Mouse (Mus musculus) erythroblast, adult 5-6 weeks (primary cell): ENCODE results near the gene Olfr1278. TPM values are rescaled to one million over a fixed set of nuclear protein-coding genes. Genes with fewer than 3 reads are reported as not detected.
"Not testable (repeated sequence)": the region's sequence is repeated elsewhere in the genome, so short reads cannot be mapped to it uniquely, and the experiment has no call there.

Experiments
- ATAC-seq: replicated peaks from 2 replicates; pipeline ENCODE4 v1.8.0; 2016; ENCODE audit warnings: moderate number of reproducible peaks, mild to moderate bottlenecking, moderate TSS enrichment, inconsistent platforms; ENCODE audit not compliant: poor library complexity, low FRiP score, severe bottlenecking
- total RNA-seq, 2 experiments: library from RNA; stranded (forward) in 1 of 2; stranded (reverse) in 1 of 2; fragments of 150-400 nt in 1 of 2; fragments of 200-764, 138-1000 nt in 1 of 2; gene quantifications; 2 replicates each; pipeline versions ENCODE4 v1.2.3 to v1.2.4; 2015 to 2017; ENCODE audit warnings: low replicate concordance in 2 of 2

Gene Olfr1278
- total RNA-seq (2015; ENCODE audit: low replicate concordance) (not detected in 2 replicates), total RNA-seq (2017; ENCODE audit: low replicate concordance) (0.14 TPM in 1 of 2 replicates, not detected in the other)

DNA sequence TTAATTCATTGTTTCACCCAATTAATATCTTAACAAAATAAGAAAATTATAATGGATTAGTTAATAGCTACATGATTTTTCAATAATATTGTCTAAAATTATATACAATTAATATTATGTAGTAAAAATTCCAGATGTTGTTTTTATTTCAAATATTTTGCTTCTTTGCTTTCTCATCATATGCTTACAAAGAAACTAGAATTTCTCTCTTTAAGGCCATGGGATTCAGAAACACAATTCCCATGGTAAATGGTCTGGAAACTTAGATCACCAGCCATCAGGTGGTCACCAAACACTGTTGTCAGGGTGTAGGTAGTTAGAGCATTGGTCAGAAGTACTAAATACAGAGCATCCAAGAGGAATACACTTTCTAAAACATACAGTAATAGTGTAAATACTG lies at the start of gene Olfr1278:
Gene Olfr1278 (plus strand): TSS at position 301 of the 400 bp plus-strand sequence.
- ATAC-seq: no peak

DNA sequence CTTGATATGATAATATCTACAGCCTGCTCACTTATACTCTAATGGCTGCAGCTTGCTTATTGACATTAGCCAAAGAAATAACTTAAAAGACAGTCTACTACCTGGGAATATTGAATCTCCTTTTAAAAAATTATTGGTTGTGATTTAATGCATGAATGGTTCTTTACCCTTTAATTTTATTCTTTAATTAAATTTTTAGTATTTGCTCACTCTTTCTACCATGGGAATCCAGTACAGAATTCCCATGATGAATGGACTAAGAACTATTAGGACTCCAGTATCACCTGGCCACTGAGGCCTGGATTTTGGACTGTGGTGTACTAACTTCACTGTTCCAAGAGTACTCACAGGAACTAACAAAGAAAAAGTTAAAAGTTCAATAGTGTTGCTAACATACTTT lies 35.7 kb upstream of the Olfr1278 start, which contains the start of gene Olfr1276:
Gene Olfr1276 (plus strand): TSS at position 301 of the 400 bp plus-strand sequence.
- ATAC-seq: no peak

DNA sequence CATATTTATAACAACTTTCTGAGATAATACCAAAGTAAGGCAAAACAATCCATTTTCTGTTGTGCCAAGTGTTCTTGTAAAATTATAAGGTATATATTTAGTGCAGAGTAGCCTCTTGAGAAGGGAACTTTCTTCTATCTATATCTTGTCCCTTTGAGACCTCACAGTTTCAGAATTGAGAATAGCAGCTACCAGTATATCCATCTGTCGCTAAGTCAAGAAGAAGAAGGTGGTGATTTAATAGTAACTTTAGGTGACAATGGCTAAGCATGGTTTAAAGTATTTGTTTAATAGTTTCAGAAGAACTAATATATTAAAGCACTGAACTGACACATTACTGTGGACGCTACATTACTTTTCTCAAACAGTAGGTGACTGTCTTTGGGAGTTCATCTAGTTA lies 15.9 kb upstream of the Olfr1278 start, which contains the start of gene Olfr1277:
Gene Olfr1277 (minus strand): TSS at position 101 of the 400 bp plus-strand sequence.
- ATAC-seq: no peak

DNA sequence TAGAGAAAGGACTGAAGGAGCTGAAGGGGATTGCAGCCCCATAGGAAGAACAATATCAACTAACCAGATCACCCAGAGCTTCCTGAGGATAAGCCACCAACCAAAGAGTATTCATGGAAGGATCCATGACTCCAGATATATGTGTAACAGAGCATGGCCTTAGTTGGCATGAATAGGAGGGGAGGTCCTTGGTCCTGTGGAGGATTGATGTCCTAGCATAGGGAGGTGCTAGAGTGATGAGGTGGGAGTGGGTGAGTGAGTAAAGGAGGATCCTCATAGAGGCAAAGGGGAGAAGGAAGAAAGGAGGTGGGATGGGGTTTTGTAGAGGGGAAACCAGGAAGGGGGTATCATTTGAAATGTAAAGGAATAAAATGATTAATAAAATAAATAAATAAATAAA lies 8.6 kb downstream of the Olfr1278 start:
- no peak for ATAC-seq

DNA sequence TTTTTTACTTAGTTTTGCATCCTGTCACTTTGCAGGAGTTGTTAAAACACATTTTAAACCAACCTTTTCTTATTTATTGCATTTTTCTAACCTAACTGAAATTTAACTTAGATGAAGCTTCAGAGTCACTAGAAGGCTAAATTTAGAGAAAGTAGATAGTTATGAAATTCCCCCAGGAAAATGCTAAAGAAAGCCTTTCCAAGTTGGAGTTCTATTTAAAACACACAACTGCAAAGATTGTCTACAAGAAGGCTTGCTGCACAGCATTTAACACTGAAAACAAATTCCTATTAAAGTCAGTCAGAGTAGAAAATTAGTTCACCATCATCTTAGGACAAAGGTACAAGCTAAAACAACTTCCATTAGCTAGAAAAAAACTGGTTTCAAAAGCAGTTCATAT lies 10.4 kb downstream of the Olfr1278 start, which contains the start of gene Olfr1279:
Gene Olfr1279 (plus strand): TSS at position 262 of the 400 bp plus-strand sequence.
- no peak for ATAC-seq

DNA sequence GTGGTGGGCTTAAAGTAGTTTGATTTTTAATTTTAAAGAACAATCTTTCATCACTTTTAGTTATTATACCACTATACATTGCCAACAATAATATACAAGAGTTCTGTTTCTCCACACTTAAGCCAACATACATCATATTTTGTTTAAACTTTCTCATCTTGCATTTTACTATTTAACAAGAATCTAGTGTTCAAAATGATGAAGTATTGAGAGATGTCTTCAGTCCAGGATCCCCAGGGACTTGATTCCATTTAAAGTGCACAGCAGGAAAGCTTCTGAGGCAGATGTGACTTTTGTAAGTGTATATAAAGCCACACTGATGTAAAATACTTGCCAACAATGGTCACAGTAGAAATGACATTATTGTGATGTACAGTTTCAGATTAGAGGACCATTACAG lies 23.8 kb downstream of the Olfr1278 start, which contains the start of gene Olfr1280:
Gene Olfr1280 (plus strand): TSS at position 301 of the 400 bp plus-strand sequence.
- no peak for ATAC-seq

DNA sequence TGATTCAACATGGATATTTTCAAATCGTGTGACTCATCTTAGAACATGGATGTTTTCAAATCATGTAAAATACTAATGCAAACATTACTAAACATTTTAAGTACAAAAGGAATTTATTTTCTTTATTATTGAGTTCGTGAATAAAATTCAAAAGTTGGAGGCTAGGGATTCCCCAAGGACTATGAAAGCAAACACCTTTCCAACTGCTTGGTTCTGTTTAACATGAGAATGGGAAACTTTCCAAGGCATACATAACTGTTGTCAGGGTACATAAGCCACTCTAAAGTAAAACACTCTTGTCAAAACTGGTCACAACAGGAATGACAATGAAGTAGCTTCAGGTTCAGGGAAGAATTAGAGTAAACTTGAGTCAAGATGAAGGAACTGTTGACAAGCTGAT lies 36.3 kb downstream of the Olfr1278 start, which contains the start of gene Olfr1281:
Gene Olfr1281 (plus strand): TSS at position 301 of the 400 bp plus-strand sequence.
- ATAC-seq: no peak

DNA sequence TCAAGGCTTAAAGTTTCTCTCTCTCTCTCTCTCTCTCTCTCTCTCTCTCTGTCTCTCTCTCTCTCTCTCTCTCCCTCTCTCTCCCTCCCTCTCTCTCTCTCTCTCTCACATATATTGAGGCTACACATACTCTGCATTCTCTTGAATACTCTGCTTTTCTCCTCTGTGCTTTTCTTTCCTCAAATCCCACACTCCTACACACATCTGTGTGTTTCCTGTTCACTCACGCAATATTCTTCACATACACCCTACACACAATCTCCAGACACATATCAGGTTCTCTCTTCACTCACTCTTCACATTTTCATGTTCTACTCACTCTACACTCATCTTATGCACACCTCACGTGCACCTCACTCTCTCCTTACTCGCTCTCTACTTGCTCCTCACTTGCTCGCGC lies 43.8 kb downstream of the Olfr1278 start:
- ATAC-seq: not testable (repeated sequence)

DNA sequence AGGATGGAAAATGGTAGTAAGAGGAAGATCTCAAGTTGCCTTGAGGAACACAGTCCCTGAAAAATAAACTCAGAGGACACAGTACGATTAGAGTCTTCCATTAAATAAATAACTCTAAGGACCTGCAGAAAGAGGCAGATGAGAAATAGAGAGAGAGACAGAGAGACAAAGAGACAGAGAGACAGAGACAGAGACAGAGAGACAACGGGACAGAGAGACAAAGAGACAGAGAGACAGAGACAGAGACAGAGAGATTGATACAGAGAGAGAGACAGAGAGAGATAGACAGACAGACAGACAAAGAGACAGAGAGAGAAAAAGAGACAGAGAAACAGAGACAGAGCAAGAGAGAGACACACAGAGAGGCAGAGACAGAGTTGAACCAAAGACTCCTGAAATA lies 46.0 kb downstream of the Olfr1278 start, which contains the start of gene Olfr1282:
Gene Olfr1282 (minus strand): TSS at position 101 of the 400 bp plus-strand sequence.
- no peak for ATAC-seq

Other genes starting within 250 kb of the Olfr1278 start
- gene Gm13941, start 184.2 kb upstream of the Olfr1278 start, total RNA-seq (2015; ENCODE audit: low replicate concordance): not detected in 2 replicates
- gene Gm13941, start 184.2 kb upstream of the Olfr1278 start, total RNA-seq (2017; ENCODE audit: low replicate concordance): not detected in 2 replicates
- gene Gm15130, start 137.2 kb upstream of the Olfr1278 start, total RNA-seq (2015; ENCODE audit: low replicate concordance): not detected in 2 replicates
- not detected in 2 replicates for gene Gm15130, start 137.2 kb upstream of the Olfr1278 start, total RNA-seq (2017; ENCODE audit: low replicate concordance)
- gene 4930430A15Rik, start 60.5 kb upstream of the Olfr1278 start, total RNA-seq (2015; ENCODE audit: low replicate concordance): not detected in 2 replicates
- gene 4930430A15Rik, start 60.5 kb upstream of the Olfr1278 start, total RNA-seq (2017; ENCODE audit: low replicate concordance): not detected in 2 replicates
- not detected in 2 replicates for gene Olfr1275, start 54.9 kb upstream of the Olfr1278 start, total RNA-seq (2015; ENCODE audit: low replicate concordance)
- gene Olfr1275, start 54.9 kb upstream of the Olfr1278 start, total RNA-seq (2017; ENCODE audit: low replicate concordance): not detected in 2 replicates
- gene Olfr1276, start 35.6 kb upstream of the Olfr1278 start, total RNA-seq (2015; ENCODE audit: low replicate concordance): not detected in 2 replicates
- gene Olfr1276, start 35.6 kb upstream of the Olfr1278 start, total RNA-seq (2017; ENCODE audit: low replicate concordance): not detected in 2 replicates
- gene Olfr1277, start 16.0 kb upstream of the Olfr1278 start, total RNA-seq (2015; ENCODE audit: low replicate concordance): not detected in 2 replicates
- gene Olfr1277, start 16.0 kb upstream of the Olfr1278 start, total RNA-seq (2017; ENCODE audit: low replicate concordance): not detected in 2 replicates
- gene Olfr1279, start 10.5 kb downstream of the Olfr1278 start, total RNA-seq (2015; ENCODE audit: low replicate concordance): not detected in 2 replicates
- gene Olfr1279, start 10.5 kb downstream of the Olfr1278 start, total RNA-seq (2017; ENCODE audit: low replicate concordance): not detected in 2 replicates
- not detected in 2 replicates for gene Olfr1280, start 23.9 kb downstream of the Olfr1278 start, total RNA-seq (2015; ENCODE audit: low replicate concordance)
- gene Olfr1280, start 23.9 kb downstream of the Olfr1278 start, total RNA-seq (2017; ENCODE audit: low replicate concordance): not detected in 2 replicates
- gene Olfr1281, start 36.4 kb downstream of the Olfr1278 start, total RNA-seq (2015; ENCODE audit: low replicate concordance): not detected in 2 replicates
- not detected in 2 replicates for gene Olfr1281, start 36.4 kb downstream of the Olfr1278 start, total RNA-seq (2017; ENCODE audit: low replicate concordance)
- not detected in 2 replicates for gene Olfr1282, start 45.9 kb downstream of the Olfr1278 start, total RNA-seq (2015; ENCODE audit: low replicate concordance)
- not detected in 2 replicates for gene Olfr1282, start 45.9 kb downstream of the Olfr1278 start, total RNA-seq (2017; ENCODE audit: low replicate concordance)
- not detected in 2 replicates for gene Olfr1283, start 76.7 kb downstream of the Olfr1278 start, total RNA-seq (2015; ENCODE audit: low replicate concordance)
- gene Olfr1283, start 76.7 kb downstream of the Olfr1278 start, total RNA-seq (2017; ENCODE audit: low replicate concordance): not detected in 2 replicates
- gene Olfr1284, start 85.4 kb downstream of the Olfr1278 start, total RNA-seq (2015; ENCODE audit: low replicate concordance): not detected in 2 replicates
- gene Olfr1284, start 85.4 kb downstream of the Olfr1278 start, total RNA-seq (2017; ENCODE audit: low replicate concordance): 1.5 TPM in 1 of 2 replicates, not detected in the other
- not detected in 2 replicates for gene Olfr1286, start 133.0 kb downstream of the Olfr1278 start, total RNA-seq (2015; ENCODE audit: low replicate concordance)
- not detected in 2 replicates for gene Olfr1286, start 133.0 kb downstream of the Olfr1278 start, total RNA-seq (2017; ENCODE audit: low replicate concordance)
- gene Olfr1287, start 159.0 kb downstream of the Olfr1278 start, total RNA-seq (2015; ENCODE audit: low replicate concordance): not detected in 2 replicates
- gene Olfr1287, start 159.0 kb downstream of the Olfr1278 start, total RNA-seq (2017; ENCODE audit: low replicate concordance): not detected in 2 replicates
- not detected in 2 replicates for gene Olfr1288, start 184.0 kb downstream of the Olfr1278 start, total RNA-seq (2015; ENCODE audit: low replicate concordance)
- gene Olfr1288, start 184.0 kb downstream of the Olfr1278 start, total RNA-seq (2017; ENCODE audit: low replicate concordance): not detected in 2 replicates
- not detected in 2 replicates for gene Olfr1289, start 190.7 kb downstream of the Olfr1278 start, total RNA-seq (2015; ENCODE audit: low replicate concordance)
- not detected in 2 replicates for gene Olfr1289, start 190.7 kb downstream of the Olfr1278 start, total RNA-seq (2017; ENCODE audit: low replicate concordance)
- not detected in 2 replicates for gene Olfr1290, start 203.7 kb downstream of the Olfr1278 start, total RNA-seq (2015; ENCODE audit: low replicate concordance)
- gene Olfr1290, start 203.7 kb downstream of the Olfr1278 start, total RNA-seq (2017; ENCODE audit: low replicate concordance): not detected in 2 replicates
- not detected in 2 replicates for gene Olfr1291-ps1, start 207.0 kb downstream of the Olfr1278 start, total RNA-seq (2015; ENCODE audit: low replicate concordance)
- not detected in 2 replicates for gene Olfr1291-ps1, start 207.0 kb downstream of the Olfr1278 start, total RNA-seq (2017; ENCODE audit: low replicate concordance)
- gene Olfr1293-ps, start 235.1 kb downstream of the Olfr1278 start, total RNA-seq (2015; ENCODE audit: low replicate concordance): not detected in 2 replicates
- gene Olfr1293-ps, start 235.1 kb downstream of the Olfr1278 start, total RNA-seq (2017; ENCODE audit: low replicate concordance): not detected in 2 replicates